Mouse (Mus musculus) midbrain, embryonic 11.5 days (tissue): ENCODE measurements around the gene Pik3r2. TPM values are rescaled to one million over a fixed set of nuclear protein-coding genes. Genes with fewer than 3 reads are reported as not detected.

Source experiments
- microRNA-seq: library from miRNA; unstranded; fragments of <30 nt; microRNA quantifications from one replicate; pipeline ENCODE4, GENCODE M21; 2017
- polyA plus RNA-seq: library from polyadenylated mRNA; unstranded; fragments of >200 nt; fragmentation: Nextera tagmentation; extraction: Ambion mirVana; gene quantifications from 2 replicates; pipeline ENCODE4 v1.2.1, GENCODE M21; 2014

Gene Pik3r2
- polyA plus RNA-seq, 1 experiment from 2014 or later, result 30.2 TPM

Small RNAs within 50 kb of the gene (microRNA-seq; reads per million reads assigned to microRNA genes)
- gene Mir7240, result 0.76 reads per million

Other genes starting within 250 kb of the Pik3r2 start
- 203 and 215 TPM in 2 replicates for gene Fkbp8, start 249.0 kb downstream of the Pik3r2 start, polyA plus RNA-seq
- gene Kxd1, start 248.8 kb downstream of the Pik3r2 start, polyA plus RNA-seq, result 48.0 and 50.0 TPM in 2 replicates
- gene Ell, start 237.3 kb downstream of the Pik3r2 start, polyA plus RNA-seq, result 13.0 TPM in 2 replicates
- 46.1 and 56.0 TPM in 2 replicates for gene Isyna1, start 182.3 kb downstream of the Pik3r2 start, polyA plus RNA-seq
- 87.8 and 96.9 TPM in 2 replicates for gene Ssbp4, start 167.8 kb downstream of the Pik3r2 start, polyA plus RNA-seq
- gene Lrrc25, start 160.6 kb downstream of the Pik3r2 start, polyA plus RNA-seq, result 1.2 and 1.3 TPM in 2 replicates
- 0.10 and 0.11 TPM in 2 replicates for gene Gdf15, start 144.3 kb downstream of the Pik3r2 start, polyA plus RNA-seq
- 103 and 108 TPM in 2 replicates for gene Pgpep1, start 116.3 kb downstream of the Pik3r2 start, polyA plus RNA-seq
- 305 and 326 TPM in 2 replicates for gene Lsm4, start 103.5 kb downstream of the Pik3r2 start, polyA plus RNA-seq
- gene Jund, start 77.8 kb downstream of the Pik3r2 start, polyA plus RNA-seq, result 119 and 138 TPM in 2 replicates
- gene Iqcn, start 73.3 kb downstream of the Pik3r2 start, polyA plus RNA-seq, result 0.04 TPM in 1 of 2 replicates, not detected in the other
- not detected in 2 replicates for gene Gm3336, start 58.2 kb downstream of the Pik3r2 start, polyA plus RNA-seq
- gene Pde4c, start 53.0 kb downstream of the Pik3r2 start, polyA plus RNA-seq, result 0.16 TPM in 1 of 2 replicates, not detected in the other
- 56.6 and 66.1 TPM in 2 replicates for gene Rab3a, start 22.0 kb downstream of the Pik3r2 start, polyA plus RNA-seq
- gene Mpv17l2, start 15.8 kb downstream of the Pik3r2 start, polyA plus RNA-seq, result 28.3 and 29.6 TPM in 2 replicates
- 9.1 and 10.1 TPM in 2 replicates for gene Mast3, start 28.3 kb upstream of the Pik3r2 start, polyA plus RNA-seq
- 0.38 TPM in 1 of 2 replicates, not detected in the other for gene Il12rb1, start 31.7 kb upstream of the Pik3r2 start, polyA plus RNA-seq
- gene Arrdc2, start 63.0 kb upstream of the Pik3r2 start, polyA plus RNA-seq, result 7.1 and 8.0 TPM in 2 replicates
- 10.9 and 12.4 TPM in 2 replicates for gene Kcnn1, start 86.5 kb upstream of the Pik3r2 start, polyA plus RNA-seq
- gene Ccdc124, start 97.2 kb upstream of the Pik3r2 start, polyA plus RNA-seq, result 161 and 166 TPM in 2 replicates
- 0.61 and 0.77 TPM in 2 replicates for gene Slc5a5, start 116.0 kb upstream of the Pik3r2 start, polyA plus RNA-seq
- gene Rpl18a, start 120.7 kb upstream of the Pik3r2 start, polyA plus RNA-seq, result 2,833 and 3,086 TPM in 2 replicates
- gene Map1s, start 129.2 kb upstream of the Pik3r2 start, polyA plus RNA-seq, result 31.2 and 35.4 TPM in 2 replicates